In the genomic region with DNA sequence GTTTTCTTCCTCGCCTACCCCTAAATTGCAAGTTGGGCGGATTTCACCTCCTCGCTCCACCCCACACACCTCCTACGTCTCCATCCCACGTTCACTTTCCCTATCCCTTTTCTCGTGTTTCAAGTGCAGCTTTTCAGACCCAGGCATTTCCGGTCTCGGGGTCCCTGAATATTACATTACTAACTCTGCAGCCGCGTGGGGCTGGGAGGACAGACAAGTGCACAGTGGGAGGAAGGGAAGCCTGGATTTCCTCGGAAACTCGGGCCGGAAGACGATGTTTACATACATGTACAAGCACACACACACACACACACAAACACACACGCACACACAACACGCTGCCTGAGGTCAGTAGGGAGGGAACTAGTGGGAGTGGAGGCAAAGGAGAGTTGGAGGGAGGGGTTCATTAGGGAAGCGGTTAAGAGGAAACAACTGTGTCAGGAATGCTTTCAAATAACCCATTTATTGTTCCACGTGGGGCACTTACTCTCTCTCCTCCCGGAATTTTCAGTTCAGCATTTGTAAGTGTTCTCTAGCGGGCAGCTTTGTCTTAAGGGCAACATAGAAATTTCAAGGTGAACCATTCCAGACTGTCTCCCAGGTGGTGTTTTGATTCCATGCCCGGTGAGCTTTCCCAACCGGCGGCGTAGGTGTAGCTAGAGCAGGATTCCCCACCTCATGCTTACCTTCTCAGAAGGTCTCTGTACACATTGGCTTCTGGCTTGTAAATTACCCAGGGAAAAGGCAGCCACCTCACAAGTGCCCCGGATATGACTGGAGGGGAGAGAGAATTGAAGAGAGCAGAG, we compare ENCODE assay signal across 9 mouse cellular contexts. TPM values are rescaled to one million over a fixed set of nuclear protein-coding genes. Genes with fewer than 3 reads are reported as not detected.
DNase-seq lines count a peak whose midpoint lies in the region; ATAC-seq and TF ChIP-seq lines count a peak whose summit lies in the region.
"Had no signal": no experiment of that assay in that cellular context is flagged by ENCODE, and none has a peak within 500 bp of the region (broad histone marks: within the 10 kb centered on the region; RNA-seq: fewer than 3 reads in every experiment).

No protein-coding gene starts in this region.

- intact Hi-C loops in left cerebral cortex, adult 2 months (cut with DNase I) = loop anchor here (2.0 kb wide), 3 partner anchors 21 to 39 kb away; a partner anchor contains a TSS

- no peak for TF ChIP-seq CTCF in left cerebral cortex, adult 2 months (IDR thresholded peaks at IDR 0.05)
- TF ChIP-seq CTCF in cortical plate, adult 2 months (IDR thresholded peaks at IDR 0.05; ENCODE audit: extremely low read depth, insufficient read depth, low read length) = no peak

- WGBS in heart, embryonic 12.5 days = 2% methylated on average over 25 of the region's 25 CpGs
- under 1% methylated on average over 25 of the region's 25 CpGs for WGBS in kidney, embryonic 15.5 days

- no peaks in the 10 kb centered on the region for H3K9me3 ChIP-seq in heart, embryonic 12.5 days (replicated peaks)
- H3K9me3 ChIP-seq in kidney, embryonic 15.5 days (replicated peaks) = no peaks in the 10 kb centered on the region

- no peak for TF ChIP-seq POLR2A in cortical plate, adult 2 months (IDR thresholded peaks at IDR 0.05; ENCODE audit: extremely low read depth, insufficient read depth, low read length)

- ATAC-seq in heart, embryonic 12.5 days (ENCODE audit: insufficient number of reproducible peaks, low FRiP score) = no peak
- 0 out of 2 replicates have a peak, but pooled peaks have one; percentile 7 for ATAC-seq in kidney, embryonic 15.5 days (replicated peaks; ENCODE audit: low FRiP score)

- peaks cover 7% of the 10 kb centered on the region; the same call in 1 of the 2 replicates for H3K36me3 ChIP-seq in heart, embryonic 12.5 days
- peaks cover 13% of the 10 kb centered on the region for H3K36me3 ChIP-seq in kidney, embryonic 15.5 days

- H3K4me1 ChIP-seq in cortical plate, adult 2 months (ENCODE audit: control insufficient read depth, insufficient read depth, low read length) = peaks cover 10% of the 10 kb centered on the region
- peaks cover 39% of the 10 kb centered on the region for H3K4me1 ChIP-seq in heart, embryonic 12.5 days (replicated peaks)
- peaks cover 47% of the 10 kb centered on the region for H3K4me1 ChIP-seq in kidney, embryonic 15.5 days

- peak overlapping the region; percentile 92 for H3K4me2 ChIP-seq in heart, embryonic 12.5 days
- peak overlapping the region; percentile 90 for H3K4me2 ChIP-seq in kidney, embryonic 15.5 days

- H3K4me3 ChIP-seq in left cerebral cortex, adult 2 months = peak overlapping the region; percentile 100
- H3K4me3 ChIP-seq in cortical plate, adult 2 months (ENCODE audit: insufficient read depth, low read length) = peak overlapping the region; percentile 86
- peak overlapping the region; percentile 91 for H3K4me3 ChIP-seq in heart, embryonic 12.5 days
- H3K4me3 ChIP-seq in kidney, embryonic 15.5 days (replicated peaks) = peak overlapping the region; percentile 93

- DNase-seq in left cerebral cortex, adult 2 months (ENCODE audit: extremely low spot score in 1 of 2, low spot score in 2 of 2) = peak in 1 of 2 experiments; percentile 41
- DNase-seq in left cerebral cortex, adult 11 months (ENCODE audit: low spot score) = no peak
- peak; percentile 69 for DNase-seq in lung, postnatal 14 days
- DNase-seq in spleen, postnatal 4 days (ENCODE audit: low spot score in 2 of 2) = peak; percentile 19 to 66
- no peak for DNase-seq in layer of hippocampus, adult 9-11 months

- H3K27me3 ChIP-seq in heart, embryonic 12.5 days (replicated peaks) = no peaks in the 10 kb centered on the region
- H3K27me3 ChIP-seq in kidney, embryonic 15.5 days = no peaks in the 10 kb centered on the region

- H3K27ac ChIP-seq in left cerebral cortex, adult 2 months = peak overlapping the region; percentile 98
- 0 out of 2 replicates have a peak overlapping the region, but pooled peaks have one; percentile 67 for H3K27ac ChIP-seq in cortical plate, adult 2 months (ENCODE audit: insufficient read depth, low read length)
- H3K27ac ChIP-seq in heart, embryonic 12.5 days (ENCODE audit: poor library complexity, severe bottlenecking) = peak overlapping the region; percentile 88
- H3K27ac ChIP-seq in kidney, embryonic 15.5 days = peak overlapping the region; percentile 96

- peak overlapping the region; percentile 94 for H3K9ac ChIP-seq in heart, embryonic 12.5 days
- peak overlapping the region; percentile 86 for H3K9ac ChIP-seq in kidney, embryonic 15.5 days

RNA-seq across cellular contexts. Expression of a gene that starts 1.0 kb away (rescaled TPM):
- total RNA-seq in left cerebral cortex, adult 2 months (2021) = 100 to 1,000 TPM; 411 to 445 TPM
- 318 and 325 TPM in 2 replicates for polyA plus RNA-seq in cortical plate, adult 2 months (2012; rRNA removed)
- 13.7 and 14.8 TPM in 2 replicates for polyA plus RNA-seq in heart, embryonic 12.5 days (2016; fragmentation: Nextera tagmentation; extraction: Ambion mirVana)
- 14.8 and 15.8 TPM in 2 replicates for polyA plus RNA-seq in kidney, embryonic 15.5 days (2015; fragmentation: Nextera tagmentation; extraction: Ambion mirVana)

RNA-seq across cellular contexts. Expression of a gene that starts 23.8 kb away (rescaled TPM):
- total RNA-seq in left cerebral cortex, adult 2 months (2021) = 10 to 100 TPM; 12.8 to 13.6 TPM
- polyA plus RNA-seq in cortical plate, adult 2 months (2012; rRNA removed) = 21.4 and 24.4 TPM in 2 replicates
- 12.6 TPM in 2 replicates for polyA plus RNA-seq in heart, embryonic 12.5 days (2016; fragmentation: Nextera tagmentation; extraction: Ambion mirVana)
- 6.5 and 8.2 TPM in 2 replicates for polyA plus RNA-seq in kidney, embryonic 15.5 days (2015; fragmentation: Nextera tagmentation; extraction: Ambion mirVana)

RNA-seq across cellular contexts. Expression of a gene that starts 30.9 kb away (rescaled TPM):
- total RNA-seq in left cerebral cortex, adult 2 months (2021) = not detected
- polyA plus RNA-seq in cortical plate, adult 2 months (2012; rRNA removed) = not detected in 2 replicates
- not detected in 2 replicates for polyA plus RNA-seq in heart, embryonic 12.5 days (2016; fragmentation: Nextera tagmentation; extraction: Ambion mirVana)
- not detected in 2 replicates for polyA plus RNA-seq in kidney, embryonic 15.5 days (2015; fragmentation: Nextera tagmentation; extraction: Ambion mirVana)
- total RNA-seq: common myeloid progenitor, adult 5-6 weeks had no signal

RNA-seq across cellular contexts. Expression of a gene that starts 38.5 kb away (rescaled TPM):
- total RNA-seq in left cerebral cortex, adult 2 months (2021) = 100 to 1,000 TPM; 164 to 169 TPM
- 240 and 248 TPM in 2 replicates for polyA plus RNA-seq in cortical plate, adult 2 months (2012; rRNA removed)
- 575 and 577 TPM in 2 replicates for polyA plus RNA-seq in heart, embryonic 12.5 days (2016; fragmentation: Nextera tagmentation; extraction: Ambion mirVana)
- polyA plus RNA-seq in kidney, embryonic 15.5 days (2015; fragmentation: Nextera tagmentation; extraction: Ambion mirVana) = 755 and 782 TPM in 2 replicates

RNA-seq across cellular contexts. Expression of a gene that starts 44.7 kb away (rescaled TPM):
- not detected for total RNA-seq in left cerebral cortex, adult 2 months (2021)
- polyA plus RNA-seq in cortical plate, adult 2 months (2012; rRNA removed) = not detected in 2 replicates
- polyA plus RNA-seq in heart, embryonic 12.5 days (2016; fragmentation: Nextera tagmentation; extraction: Ambion mirVana) = 0.23 and 0.65 TPM in 2 replicates
- polyA plus RNA-seq in kidney, embryonic 15.5 days (2015; fragmentation: Nextera tagmentation; extraction: Ambion mirVana) = 0.91 and 1.1 TPM in 2 replicates
- total RNA-seq: common myeloid progenitor, adult 5-6 weeks had no signal

Comparison
In these comparisons a context has a peak if more than half of its experiments do, and no peak if none do; other contexts are left out.
1. DNase-seq: peak in lung, postnatal 14 days (single experiment) and spleen, postnatal 4 days (2 of 2); none in left cerebral cortex, adult 11 months (single experiment) and layer of hippocampus, adult 9-11 months (single experiment).
2. RNA of a gene that starts 1.0 kb away (polyA plus RNA-seq): 318 to 325 TPM in cortical plate, adult 2 months; 14.8 to 15.8 TPM in kidney, embryonic 15.5 days and 13.7 to 14.8 TPM in heart, embryonic 12.5 days; every median in the first group is over 10 times any median in the second.
3. Peak in every context shown above with its lines, with median percentiles within 50 percentile points of each other: H3K27ac ChIP-seq and H3K4me3 ChIP-seq.